Mouse (Mus musculus) limb, embryonic 11.5 days (tissue): ENCODE results near the gene Gemin4. TPM values are rescaled to one million over a fixed set of nuclear protein-coding genes. Genes with fewer than 3 reads are reported as not detected.

Source experiments
- ATAC-seq: fragments of 200-750 bp; cut with Nextera tagmentation; 2 replicates; pipeline ENCODE4 v1.8.0; 2017; ENCODE audit warnings: low read depth; ENCODE audit not compliant: insufficient number of reproducible peaks, low FRiP score, low TSS enrichment
- DNase-seq: peaks from one replicate; pipeline ENCODE4 v3.0.0-alpha.2; 2015; ENCODE audit warnings: low spot score
- H3K27ac ChIP-seq: fragments of 300-500 bp; sonication (generic); replicated peaks from 2 replicates; pipeline ENCODE4 v1.5.1; 2014; ENCODE audit warnings: low read depth, mild to moderate bottlenecking, low read length
- H3K27me3 ChIP-seq: fragments of 300-500 bp; sonication (generic); 2 replicates; pipeline ENCODE4 v1.6.1; 2014; ENCODE audit warnings: mild to moderate bottlenecking, low read length, mixed read lengths; ENCODE audit not compliant: control insufficient read depth, insufficient read depth
- H3K36me3 ChIP-seq: fragments of 300-500 bp; sonication (generic); 2 replicates; pipeline ENCODE4 v1.6.1; 2014; ENCODE audit warnings: mild to moderate bottlenecking, low read length, moderate library complexity, mixed read lengths; ENCODE audit not compliant: control insufficient read depth, insufficient read depth
- H3K4me1 ChIP-seq: fragments of 300-500 bp; sonication (generic); 2 replicates; pipeline ENCODE4 v1.6.1; 2014; ENCODE audit warnings: low read length, mixed read lengths; ENCODE audit not compliant: control insufficient read depth, insufficient read depth
- H3K4me2 ChIP-seq: fragments of 300-500 bp; sonication (generic); 2 replicates; pipeline ENCODE4 v1.6.1; 2014; ENCODE audit warnings: low read depth, mild to moderate bottlenecking, moderate library complexity; ENCODE audit not compliant: severe bottlenecking
- H3K4me3 ChIP-seq: fragments of 300-500 bp; sonication (generic); 2 replicates; pipeline ENCODE4 v1.5.1; 2014; ENCODE audit warnings: low read depth, low read length
- H3K9ac ChIP-seq: fragments of 300-500 bp; sonication (generic); 2 replicates; pipeline ENCODE4 v1.6.1; 2014; ENCODE audit warnings: mild to moderate bottlenecking, low read length
- H3K9me3 ChIP-seq: fragments of 300-500 bp; sonication (generic); 2 replicates; pipeline ENCODE4 v1.6.1; 2016; ENCODE audit warnings: low read length; ENCODE audit not compliant: control insufficient read depth
- WGBS: fragments of 180-500 bp; shearing (Covaris S2); extraction: QIAGEN DNeasy Blood & Tissue Kit; methylation state at CpG from one replicate; pipeline ENCODE4 v1.1.7; 2014; 5-methylcytosine and 5-hydroxymethylcytosine counted together
- polyA plus RNA-seq: library from polyadenylated mRNA; unstranded; fragments of >200 nt; fragmentation: Nextera tagmentation; extraction: Ambion mirVana; gene quantifications from 2 replicates; pipeline ENCODE4 v1.2.1, GENCODE M21; 2014

The Gemin4 gene
- polyA plus RNA-seq, 1 experiment from 2014 or later = 55.4 TPM

DNA sequence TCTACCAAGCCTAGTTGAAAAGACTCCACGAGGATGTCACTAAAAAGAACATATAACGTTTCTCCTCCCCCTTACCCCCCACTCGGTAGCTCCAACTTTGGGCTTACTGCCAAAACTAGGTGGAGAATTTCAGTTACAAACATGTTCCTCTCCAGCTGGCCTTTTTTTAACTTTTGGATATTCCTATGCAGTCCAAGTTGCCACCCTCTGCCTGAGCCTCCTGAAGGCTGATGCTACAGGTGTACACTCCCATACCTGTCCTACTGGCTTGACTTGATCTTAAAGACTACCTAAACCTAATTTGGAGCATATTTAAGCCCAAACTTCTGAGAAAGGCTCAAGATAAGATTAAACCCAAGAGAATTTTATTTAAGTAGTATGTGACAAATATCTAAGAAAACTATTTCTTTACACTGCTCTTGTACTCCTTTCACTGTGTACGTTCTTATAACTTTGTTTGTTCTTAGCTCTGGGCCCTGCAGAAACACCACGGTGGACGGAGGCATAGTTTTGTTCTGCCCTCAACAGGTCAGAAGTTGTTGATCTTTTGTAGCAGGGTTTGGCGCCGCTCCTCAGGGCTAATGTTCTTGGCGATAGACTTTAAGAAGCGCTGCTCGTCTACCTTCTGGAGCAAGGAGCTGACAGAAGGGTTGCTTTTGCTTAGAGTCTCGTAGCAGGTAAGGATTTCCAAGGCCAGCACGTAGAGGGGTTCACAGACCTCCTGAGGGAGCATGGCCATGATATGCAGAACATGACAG lies 7.1 kb downstream of the Gemin4 start:
- H3K36me3 ChIP-seq = peaks cover 22% of the 10 kb centered on the region; the same call in 1 of the 2 replicates
- H3K9me3 ChIP-seq = no peaks in the 10 kb centered on the region
- no peak overlapping the region for H3K4me2 ChIP-seq
- H3K4me3 ChIP-seq = no peak overlapping the region
- ATAC-seq (no peak), DNase-seq (no peak)
- H3K27me3 ChIP-seq = no peaks in the 10 kb centered on the region
- no peak overlapping the region for H3K9ac ChIP-seq
- no peak overlapping the region for H3K27ac ChIP-seq
- H3K4me1 ChIP-seq = no peaks in the 10 kb centered on the region
- 92% methylated on average over 13 of the region's 13 CpGs for WGBS

DNA sequence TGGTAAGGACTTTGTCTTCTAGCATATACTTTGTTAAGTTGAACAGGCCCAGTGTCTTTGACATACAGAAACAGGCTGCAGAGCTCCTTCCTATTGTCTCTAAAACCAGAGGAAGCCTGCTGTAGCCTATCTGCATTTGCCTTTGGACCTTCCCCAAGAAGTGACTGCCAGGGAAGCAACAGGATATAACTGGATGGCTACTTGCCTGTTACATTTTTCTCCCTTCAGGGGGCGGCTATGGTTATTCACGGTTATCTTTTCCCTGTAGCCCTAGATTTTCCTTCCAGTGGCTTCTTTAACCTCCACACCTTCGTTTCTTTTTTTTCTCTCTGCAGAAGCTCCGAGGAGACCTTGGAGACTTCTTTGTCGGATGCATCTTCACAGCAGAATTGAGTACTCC lies 10.7 kb downstream of the Gemin4 start:
- 94% methylated on average over 5 of the region's 5 CpGs for WGBS
- peaks cover 7% of the 10 kb centered on the region; the same call in 1 of the 2 replicates for H3K36me3 ChIP-seq
- ATAC-seq (no peak), DNase-seq (no peak)
- H3K27ac ChIP-seq = no peak overlapping the region
- no peak overlapping the region for H3K4me2 ChIP-seq
- peaks cover 4% of the 10 kb centered on the region; the same call in 1 of the 2 replicates for H3K4me1 ChIP-seq
- H3K9ac ChIP-seq = no peak overlapping the region
- H3K9me3 ChIP-seq = no peaks in the 10 kb centered on the region
- no peaks in the 10 kb centered on the region for H3K27me3 ChIP-seq
- no peak overlapping the region for H3K4me3 ChIP-seq

DNA sequence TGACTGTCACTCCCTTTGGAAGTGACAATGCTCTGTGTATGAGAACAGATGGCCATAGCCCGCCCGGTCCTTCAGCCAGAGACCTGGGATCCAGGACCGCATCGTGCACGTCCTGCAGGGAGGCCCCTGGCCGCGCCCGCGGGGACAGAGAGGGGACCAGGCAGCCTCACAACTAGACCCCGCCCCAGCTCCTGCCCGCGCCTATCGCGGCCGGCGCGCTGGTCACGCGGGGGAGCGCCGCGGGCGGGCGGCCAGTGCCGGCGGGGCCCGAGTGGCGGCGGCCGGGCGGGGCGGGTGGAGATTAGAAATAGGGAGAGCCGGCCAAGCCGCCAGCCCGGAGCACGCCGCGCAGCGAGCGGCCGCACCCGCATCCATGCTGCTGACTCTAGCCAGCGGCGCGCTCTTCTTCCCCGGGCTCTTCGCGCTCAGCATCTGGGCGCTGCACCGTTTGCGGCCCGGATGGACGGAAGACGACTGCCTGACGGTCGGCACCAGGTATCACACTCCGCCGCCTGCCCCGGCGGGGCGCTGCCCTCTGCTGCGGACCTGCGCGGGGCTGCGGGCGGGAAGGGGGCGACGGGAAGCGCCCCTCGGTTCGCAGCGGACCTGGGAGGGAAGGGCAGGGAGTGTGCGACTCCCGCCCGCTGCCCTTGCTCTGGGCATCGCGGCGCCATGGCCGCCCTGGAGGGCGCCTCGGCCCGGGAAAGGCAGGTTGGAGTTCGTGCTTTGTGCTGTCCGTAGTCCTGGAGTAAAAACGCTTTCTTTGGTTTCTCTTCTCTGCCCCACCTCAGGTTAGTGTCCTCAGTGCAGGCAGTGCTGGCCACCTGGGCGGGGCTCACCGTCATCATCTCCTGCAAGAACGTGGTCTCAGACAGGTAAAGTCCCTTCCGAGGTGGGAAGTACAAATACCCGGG lies 15.4 kb downstream of the Gemin4 start:
- Histone ChIP-seq H3K4me3 (peak overlapping the region; percentile 92), H3K27me3 (no peaks in the 10 kb centered on the region), H3K9me3 (no peaks in the 10 kb centered on the region), H3K4me1 (peaks cover 4% of the 10 kb centered on the region), H3K4me2 (peak overlapping the region; percentile 86), H3K9ac (peak overlapping the region; percentile 89), H3K27ac (peak overlapping the region; percentile 42; the same call in 1 of the 2 replicates), H3K36me3 (peaks cover 5% of the 10 kb centered on the region; the same call in 1 of the 2 replicates)
- ATAC-seq (peak; percentile 92), DNase-seq (peak; percentile 83)
- WGBS = under 1% methylated on average over 84 of the region's 90 CpGs

DNA sequence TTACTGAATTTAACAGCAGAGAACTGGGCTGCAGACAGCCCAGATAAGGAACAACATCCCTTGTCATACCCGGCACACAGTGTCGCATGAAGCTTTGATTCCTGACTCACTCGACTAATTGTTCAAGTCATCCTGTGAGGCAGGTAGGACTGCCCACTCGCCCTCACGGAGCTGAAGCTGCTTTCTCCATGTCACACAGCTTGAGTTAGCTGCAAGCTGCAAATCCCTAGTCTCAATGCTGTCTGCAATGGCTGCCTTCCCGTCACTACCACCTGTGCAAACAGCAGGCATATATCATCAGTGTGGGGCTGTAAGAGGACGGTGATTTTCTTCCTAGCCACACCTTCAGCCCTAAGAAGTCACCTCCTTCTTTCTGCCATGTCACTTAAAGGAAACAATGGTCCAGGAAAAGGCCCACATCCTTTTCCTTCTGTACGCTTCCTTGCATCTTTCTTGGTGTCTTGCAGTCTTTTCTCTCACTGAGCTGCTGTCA lies 20.4 kb downstream of the Gemin4 start:
- WGBS = 55% methylated on average over 8 of the region's 8 CpGs

DNA sequence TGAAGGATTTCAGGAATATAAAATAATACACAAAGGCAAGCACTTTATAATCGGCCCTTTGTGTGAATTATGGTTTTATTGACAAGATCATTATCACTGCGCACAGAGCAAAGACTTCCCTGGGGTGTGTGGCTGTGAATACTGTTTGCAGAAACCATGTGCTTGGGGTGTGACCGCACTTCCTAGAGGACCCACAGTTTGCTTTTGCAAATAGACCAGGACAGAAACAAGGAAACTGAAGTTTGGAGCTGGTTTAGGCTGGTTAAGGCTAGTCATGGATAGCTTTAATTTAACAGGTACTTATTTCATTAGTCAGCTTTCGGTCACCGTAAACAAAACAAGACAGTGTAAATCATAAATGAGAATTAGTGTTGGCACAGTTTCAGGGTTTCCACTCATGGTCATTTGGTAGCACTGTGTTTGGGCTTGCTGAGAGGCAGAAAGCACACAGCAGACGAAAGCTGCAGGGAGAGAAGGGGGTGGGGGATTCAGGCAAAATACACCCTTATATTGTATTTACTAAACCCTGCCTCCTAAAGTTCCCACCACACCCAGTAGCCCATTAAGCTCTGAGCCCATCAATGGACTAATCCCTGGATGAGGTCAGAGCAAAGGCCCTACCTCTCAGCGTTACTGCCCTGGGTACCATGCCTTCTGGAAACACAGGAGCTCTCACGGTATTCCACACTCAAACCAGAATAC lies 21.0 kb downstream of the Gemin4 start:
- Histone ChIP-seq H3K27me3 (no peaks in the 10 kb centered on the region), H3K4me1 (no peaks in the 10 kb centered on the region; the same call in 1 of the 2 replicates), H3K27ac (no peak overlapping the region), H3K36me3 (no peaks in the 10 kb centered on the region), H3K4me3 (no peak overlapping the region), H3K4me2 (no peak overlapping the region), H3K9me3 (no peaks in the 10 kb centered on the region), H3K9ac (no peak overlapping the region)
- 66% methylated on average over 8 of the region's 8 CpGs for WGBS
- DNase-seq = no peak
- no peak for ATAC-seq

More for the DNA sequence above, 20.4 kb downstream of the Gemin4 start:
- ATAC-seq (no peak), DNase-seq (no peak)
- H3K4me3 ChIP-seq = no peak overlapping the region
- no peaks in the 10 kb centered on the region; the same call in 1 of the 2 replicates for H3K4me1 ChIP-seq
- H3K4me2 ChIP-seq = no peak overlapping the region
- H3K27ac ChIP-seq = no peak overlapping the region
- H3K36me3 ChIP-seq = no peaks in the 10 kb centered on the region
- H3K9ac ChIP-seq = no peak overlapping the region
- no peaks in the 10 kb centered on the region for H3K9me3 ChIP-seq
- H3K27me3 ChIP-seq = no peaks in the 10 kb centered on the region

DNA sequence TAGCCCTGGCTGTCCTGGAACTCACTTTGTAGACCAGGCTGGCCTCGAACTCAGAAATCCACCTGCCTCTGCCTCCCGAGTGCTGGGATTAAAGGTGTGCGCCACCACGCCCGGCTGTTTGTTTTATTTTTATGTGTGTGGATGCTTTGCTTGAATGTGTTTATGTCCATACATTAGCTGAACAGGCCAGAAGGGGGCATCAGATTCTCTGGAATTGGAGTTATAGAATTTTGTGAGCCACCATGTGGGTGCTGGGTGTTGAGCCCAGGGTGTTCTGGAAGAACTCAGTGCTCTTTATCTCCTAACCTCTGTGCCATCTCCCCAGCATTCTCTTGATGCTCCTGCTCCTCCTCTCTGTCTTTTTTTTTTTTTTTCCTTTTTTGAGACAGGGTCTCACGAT lies 30.6 kb downstream of the Gemin4 start:
- DNase-seq (no peak), ATAC-seq (no peak)
- Histone ChIP-seq H3K4me2 (no peak overlapping the region), H3K9me3 (no peaks in the 10 kb centered on the region), H3K27ac (no peak overlapping the region), H3K4me3 (no peak overlapping the region), H3K27me3 (no peaks in the 10 kb centered on the region), H3K9ac (no peak overlapping the region), H3K36me3 (no peaks in the 10 kb centered on the region), H3K4me1 (no peaks in the 10 kb centered on the region)
- WGBS = 88% methylated on average over 5 of the region's 6 CpGs

DNA sequence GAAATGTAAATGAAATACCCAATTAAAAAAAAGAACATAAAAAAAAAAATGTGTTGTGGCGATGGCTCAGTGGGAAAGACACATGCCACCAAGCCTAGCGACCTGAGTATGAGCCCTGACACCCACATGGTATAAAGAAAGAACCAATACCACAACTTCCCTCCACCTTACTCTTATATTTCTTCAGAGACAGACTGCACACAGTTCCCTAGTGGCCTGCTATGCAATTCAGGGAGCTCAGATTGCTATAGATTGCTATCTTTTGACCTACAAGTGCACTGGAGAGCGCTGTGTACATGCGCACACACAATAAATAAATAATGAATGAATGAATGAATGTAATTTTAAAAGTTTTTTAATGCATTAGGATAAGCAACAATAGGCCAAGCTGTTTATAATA lies 33.7 kb downstream of the Gemin4 start:
- no peak for DNase-seq
- peaks cover under 1% of the 10 kb centered on the region; the same call in 1 of the 2 replicates for H3K4me1 ChIP-seq
- H3K27me3 ChIP-seq = no peaks in the 10 kb centered on the region
- H3K36me3 ChIP-seq = no peaks in the 10 kb centered on the region
- H3K9me3 ChIP-seq = no peaks in the 10 kb centered on the region
- ATAC-seq = no peak
- 93% methylated on average over 4 of the region's 4 CpGs for WGBS
- H3K4me2 ChIP-seq = no peak overlapping the region
- no peak overlapping the region for H3K4me3 ChIP-seq
- H3K27ac ChIP-seq = no peak overlapping the region
- H3K9ac ChIP-seq = no peak overlapping the region

DNA sequence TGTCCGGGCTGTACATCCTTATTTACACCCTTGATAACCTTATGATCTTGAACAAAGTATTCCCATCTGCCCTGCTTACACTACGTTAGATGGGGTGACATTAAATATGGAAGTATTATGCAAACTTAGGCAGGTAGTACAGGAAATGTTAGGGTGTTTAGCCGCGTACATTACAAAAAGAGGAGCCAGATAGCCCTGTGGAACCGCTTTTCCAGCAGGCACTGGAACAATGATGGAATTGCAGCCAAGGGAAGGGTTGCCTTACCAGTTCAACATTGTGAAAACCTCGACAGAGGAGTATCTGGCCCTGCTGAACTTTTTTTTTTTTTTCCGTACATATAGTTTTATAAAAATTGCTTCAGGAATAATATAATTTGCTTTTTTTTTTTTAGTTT lies 37.3 kb downstream of the Gemin4 start:
- H3K4me3 ChIP-seq = peak overlapping the region; percentile 88
- H3K4me2 ChIP-seq = peak overlapping the region; percentile 66
- H3K27ac ChIP-seq = no peak overlapping the region
- no peaks in the 10 kb centered on the region for H3K9me3 ChIP-seq
- 22% methylated on average over 7 of the region's 7 CpGs for WGBS
- no peak for ATAC-seq
- no peaks in the 10 kb centered on the region for H3K36me3 ChIP-seq
- no peaks in the 10 kb centered on the region for H3K27me3 ChIP-seq
- H3K4me1 ChIP-seq = peaks cover 3% of the 10 kb centered on the region; the same call in 1 of the 2 replicates
- no peak for DNase-seq
- peak overlapping the region; percentile 59; the same call in 1 of the 2 replicates for H3K9ac ChIP-seq
